In the genomic region with DNA sequence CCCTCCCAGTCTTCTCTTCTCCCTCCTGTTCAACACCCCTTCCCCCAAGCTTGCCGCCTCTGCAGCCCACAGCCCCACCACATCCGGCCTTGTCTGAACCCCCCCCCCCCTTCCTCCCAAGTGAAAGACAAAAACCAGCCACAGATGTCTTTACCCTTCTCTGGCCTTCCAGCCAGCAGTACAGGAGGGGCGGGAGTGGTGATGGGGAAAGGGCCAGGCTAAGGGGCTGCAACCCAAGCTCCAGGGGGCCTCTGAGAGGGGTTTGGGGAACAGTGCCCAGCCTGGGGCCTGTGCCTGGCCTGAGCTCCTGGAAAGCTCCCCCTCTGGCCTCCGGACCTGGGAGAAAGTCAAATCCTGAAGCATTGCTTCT, we compare ENCODE assay signal across 8 mouse cellular contexts. TPM values are rescaled to one million over a fixed set of nuclear protein-coding genes. Genes with fewer than 3 reads are reported as not detected.
DNase-seq lines count a peak whose midpoint lies in the region; ATAC-seq and TF ChIP-seq lines count a peak whose summit lies in the region.

No protein-coding gene starts in this region.

- no peak for TF ChIP-seq CTCF in heart, adult 2 months (IDR thresholded peaks at IDR 0.05)

- 17% methylated on average over 4 of the region's 4 CpGs for WGBS in heart, embryonic 12.5 days
- WGBS in heart, adult 2 months, result 49% methylated on average over 4 of the region's 4 CpGs

- intact Hi-C loops in heart, adult 2 months (cut with DNase I), result loop anchor here (2.0 to 5.0 kb wide), 3 partner anchors 19 to 221 kb away; a partner anchor contains a TSS

- peak overlapping the region; percentile 31 for H3K4me2 ChIP-seq in heart, embryonic 12.5 days

- TF ChIP-seq POLR2A in heart, adult 2 months (IDR thresholded peaks at IDR 0.05; ENCODE audit: insufficient read depth, low read depth, low read length), result no peak

- H3K4me1 ChIP-seq in heart, embryonic 12.5 days (replicated peaks), result peaks cover 53% of the 10 kb centered on the region
- H3K4me1 ChIP-seq in heart, adult 2 months (ENCODE audit: control insufficient read depth, insufficient read depth, low read length), result peaks cover 2% of the 10 kb centered on the region

- TF ChIP-seq EP300 in heart, adult 2 months (IDR thresholded peaks at IDR 0.05; ENCODE audit: insufficient read depth, low read depth, low read length), result no peak

- no peaks in the 10 kb centered on the region for H3K9me3 ChIP-seq in heart, embryonic 12.5 days (replicated peaks)

- H3K9ac ChIP-seq in heart, embryonic 12.5 days, result peak overlapping the region; percentile 53; the same call in 1 of the 2 replicates
- H3K9ac ChIP-seq in heart, adult 2 months (ENCODE audit: low read depth, low read length), result no peak overlapping the region

- peak overlapping the region; percentile 79 for H3K27ac ChIP-seq in heart, embryonic 12.5 days (ENCODE audit: poor library complexity, severe bottlenecking)
- no peak overlapping the region; the same call in 1 of the 2 replicates for H3K27ac ChIP-seq in heart, adult 2 months

- H3K4me3 ChIP-seq in heart, embryonic 12.5 days, result no peak overlapping the region
- H3K4me3 ChIP-seq in heart, adult 2 months, result no peak overlapping the region

- peak; percentile 58 for ATAC-seq in heart, embryonic 12.5 days (ENCODE audit: insufficient number of reproducible peaks, low FRiP score)

- no peak for DNase-seq in heart, adult 2 months
- peak; percentile 82 for DNase-seq in CD4-positive, CD25-positive, alpha-beta regulatory T cell, adult 2 months (ENCODE audit: low read depth, low spot score)
- peak; percentile 64 for DNase-seq in forelimb bud, embryonic 11.5 days (ENCODE audit: low read depth, low spot score)
- peak; percentile 53 for DNase-seq in mesoderm, embryonic 11.5 days (ENCODE audit: low read depth, low spot score)
- no peak for DNase-seq in c-Kit-positive CD71-positive TER-119-positive erythroid progenitor cells, embryonic 14.5 days (ENCODE audit: low spot score)
- no peak for DNase-seq in gastrocnemius, adult 18-20 months (ENCODE audit: low spot score)
- DNase-seq in cerebellum, adult 9-11 months, result no peak

- no peaks in the 10 kb centered on the region for H3K79me2 ChIP-seq in heart, adult 2 months (replicated peaks; ENCODE audit: control insufficient read depth, insufficient read depth, low read length)

- H3K27me3 ChIP-seq in heart, embryonic 12.5 days (replicated peaks), result peaks cover 5% of the 10 kb centered on the region; the same call in 1 of the 2 replicates
- H3K27me3 ChIP-seq in heart, adult 2 months (ENCODE audit: control insufficient read depth, insufficient read depth, low read length), result no peaks in the 10 kb centered on the region

- H3K36me3 ChIP-seq in heart, embryonic 12.5 days, result no peaks in the 10 kb centered on the region
- H3K36me3 ChIP-seq in heart, adult 2 months (ENCODE audit: control insufficient read depth, insufficient read depth, low read length), result no peaks in the 10 kb centered on the region

RNA-seq across cellular contexts. Expression of a gene that starts 7.0 kb away (rescaled TPM):
- polyA plus RNA-seq in heart, embryonic 12.5 days (2016; fragmentation: Nextera tagmentation; extraction: Ambion mirVana), result 0.08 TPM in 1 of 2 replicates, not detected in the other
- total RNA-seq in heart, adult 2 months (2021), result under 1 TPM; 0.29 to 0.59 TPM
- polyA plus RNA-seq in heart, adult 2 months (2012; rRNA removed), result 2.6 and 2.7 TPM in 2 replicates
- total RNA-seq in gastrocnemius, adult 18-20 months (2021), result not detected

RNA-seq across cellular contexts. Expression of a gene that starts 58.8 kb away (rescaled TPM):
- polyA plus RNA-seq in heart, embryonic 12.5 days (2016; fragmentation: Nextera tagmentation; extraction: Ambion mirVana), result 0.05 and 0.11 TPM in 2 replicates
- total RNA-seq in heart, adult 2 months (2021), result under 1 TPM; 0.16 to 0.23 TPM
- 0.49 and 1.1 TPM in 2 replicates for polyA plus RNA-seq in heart, adult 2 months (2012; rRNA removed)
- total RNA-seq in gastrocnemius, adult 18-20 months (2021), result under 1 TPM in 1 of 2 experiments, not detected in 1; 0.07 TPM

Comparison
In these comparisons a context has a peak if more than half of its experiments do, and no peak if none do; other contexts are left out.
1. DNase-seq: peak in CD4-positive, CD25-positive, alpha-beta regulatory T cell, adult 2 months (single experiment), forelimb bud, embryonic 11.5 days (single experiment) and mesoderm, embryonic 11.5 days (single experiment); none in heart, adult 2 months (0 of 2), c-Kit-positive CD71-positive TER-119-positive erythroid progenitor cells, embryonic 14.5 days (single experiment), gastrocnemius, adult 18-20 months (single experiment) and cerebellum, adult 9-11 months (single experiment).